Mouse (Mus musculus): ENCODE results near the gene Fxyd6. TPM values are rescaled to one million over a fixed set of nuclear protein-coding genes. Genes with fewer than 3 reads are reported as not detected.
A peak's percentile ranks its signal among the peaks of the same experiment; 100 is the strongest.

The Fxyd6 gene
- total RNA-seq, 2 experiments from 2014 or later = 81.6 to 83.4 TPM

DNA sequence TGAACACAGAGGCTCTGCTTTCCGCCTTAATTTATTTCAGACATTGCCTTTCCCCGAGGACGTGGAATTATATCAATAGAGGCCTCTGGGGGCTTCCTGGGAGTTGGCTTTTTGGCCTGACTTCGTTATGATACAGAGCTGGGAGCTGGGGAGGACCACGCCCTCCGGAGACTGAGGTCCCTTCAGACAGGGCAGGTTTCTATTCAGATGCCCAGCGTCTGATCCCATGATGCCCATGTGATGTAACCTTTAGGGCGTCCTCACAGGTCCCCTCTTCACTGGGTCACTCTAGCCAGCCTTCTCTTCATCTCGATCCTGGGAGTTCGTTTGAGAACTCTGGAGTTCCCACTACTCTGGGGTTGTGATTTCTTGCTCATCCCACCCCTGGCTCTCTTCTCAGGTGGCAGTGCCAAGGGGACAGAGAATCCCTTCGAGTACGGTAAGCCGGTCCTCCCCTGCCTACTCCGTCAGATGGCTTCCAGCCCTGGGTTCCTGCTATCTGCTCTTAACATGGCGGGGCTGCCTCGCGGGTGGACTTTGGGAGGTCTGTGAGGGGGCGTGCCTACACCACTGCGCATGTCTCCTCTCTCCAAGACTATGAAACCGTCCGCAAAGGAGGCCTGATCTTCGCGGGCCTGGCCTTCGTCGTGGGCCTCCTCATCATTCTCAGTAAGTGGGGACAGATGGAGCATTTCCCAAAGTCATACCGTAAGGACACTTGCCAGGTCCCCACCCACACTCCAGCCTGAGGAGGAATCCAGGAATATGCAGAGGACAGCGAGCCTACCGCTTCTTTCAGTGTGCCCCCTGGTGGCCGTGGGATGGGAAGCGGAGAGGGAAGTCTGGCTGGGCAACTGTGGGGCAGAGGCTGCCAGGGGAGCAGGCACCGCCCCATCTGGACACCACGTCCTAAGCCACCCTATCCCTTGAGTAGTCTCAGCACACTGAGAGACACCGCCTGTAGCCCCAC, 38.0 kb downstream of the Fxyd6 start:
- peak; percentile 72 to 85 for DNase-seq (ENCODE audit: low spot score in 2 of 2)
- Histone ChIP-seq H3K4me3 (peak overlapping the region; percentile 49), H3K27ac (peak overlapping the region; percentile 66)
- TF ChIP-seq CTCF (conservative IDR thresholded peaks at IDR 0.05) = peak; percentile 94

GRCm38 (mm10) chr9:45410193-45410592, 40.2 kb downstream of the Fxyd6 start:
- TF ChIP-seq CTCF (conservative IDR thresholded peaks at IDR 0.05) = no peak
- DNase-seq (ENCODE audit: low spot score in 2 of 2) = no peak
- H3K27ac ChIP-seq = no peak overlapping the region
- H3K4me3 ChIP-seq = no peak overlapping the region

DNA sequence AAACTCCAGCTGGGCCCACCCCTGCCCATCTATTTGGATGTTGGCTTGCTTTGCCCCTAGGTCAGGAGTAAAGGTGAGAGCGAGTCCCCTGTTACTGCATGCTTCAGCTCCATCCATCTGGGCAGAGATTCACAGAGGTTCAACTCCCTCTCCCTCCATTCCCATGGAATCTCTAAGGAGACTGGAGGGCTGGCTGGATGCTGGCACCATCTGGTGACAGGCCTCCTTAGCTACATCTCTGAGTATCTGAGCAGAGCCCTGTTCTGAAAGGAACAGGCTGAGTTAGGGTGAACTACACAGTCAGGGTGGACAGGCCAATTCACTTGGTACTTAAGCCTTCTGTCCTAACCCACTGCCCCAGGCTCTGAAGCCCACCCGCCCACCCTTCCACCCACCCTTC, 40.6 kb downstream of the Fxyd6 start:
- no peak for DNase-seq (ENCODE audit: low spot score in 2 of 2)
- Histone ChIP-seq H3K4me3 (no peak overlapping the region), H3K27ac (no peak overlapping the region)
- TF ChIP-seq CTCF (conservative IDR thresholded peaks at IDR 0.05) = peak; percentile 38

GRCm38 (mm10) chr9:45411111-45411510, 41.1 kb downstream of the Fxyd6 start:
- no peak for DNase-seq (ENCODE audit: low spot score in 2 of 2)
- no peak for TF ChIP-seq CTCF (conservative IDR thresholded peaks at IDR 0.05)
- Histone ChIP-seq H3K4me3 (no peak overlapping the region), H3K27ac (no peak overlapping the region)

- no peak overlapping the region for H3K27ac ChIP-seq
- peak; percentile 71 for TF ChIP-seq CTCF (conservative IDR thresholded peaks at IDR 0.05)
- peak overlapping the region; percentile 9; the same call in 1 of the 2 replicates for H3K4me3 ChIP-seq
- DNase-seq (ENCODE audit: low spot score in 2 of 2) = no peak
Observed at GRCm38 (mm10) chr9:45411803-45412202, 41.8 kb downstream of the Fxyd6 start.

DNA sequence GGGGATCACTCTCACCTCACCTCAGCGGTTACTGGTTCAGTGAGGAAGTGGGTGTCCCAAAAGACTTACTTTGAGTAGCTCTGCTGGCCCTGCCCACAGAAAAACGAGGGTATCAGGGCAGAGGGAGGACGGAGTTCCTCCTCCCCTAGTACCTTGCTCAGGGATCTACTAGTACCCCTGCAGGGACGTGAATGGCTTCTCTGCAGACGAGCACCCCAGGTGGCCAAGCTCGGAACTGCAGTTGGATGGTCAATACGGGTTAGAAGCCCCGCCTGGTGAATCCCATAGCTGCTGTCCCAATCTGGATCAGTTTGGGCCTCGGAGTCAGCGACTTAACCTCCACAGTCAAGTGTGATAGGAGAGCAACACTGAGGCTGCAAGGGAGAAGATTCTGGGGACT, 42.3 kb downstream of the Fxyd6 start:
- H3K27ac ChIP-seq = no peak overlapping the region
- TF ChIP-seq CTCF (conservative IDR thresholded peaks at IDR 0.05) = peak; percentile 83
- DNase-seq (ENCODE audit: low spot score in 2 of 2) = peak; percentile 82 to 96
- peak overlapping the region; percentile 9; the same call in 1 of the 2 replicates for H3K4me3 ChIP-seq

GRCm38 (mm10) chr9:45412700-45413477, 42.9 kb downstream of the Fxyd6 start:
- no peak overlapping the region for H3K27ac ChIP-seq
- no peak for TF ChIP-seq CTCF (conservative IDR thresholded peaks at IDR 0.05)
- no peak overlapping the region for H3K4me3 ChIP-seq
- no peak for DNase-seq (ENCODE audit: low spot score in 2 of 2)

DNA sequence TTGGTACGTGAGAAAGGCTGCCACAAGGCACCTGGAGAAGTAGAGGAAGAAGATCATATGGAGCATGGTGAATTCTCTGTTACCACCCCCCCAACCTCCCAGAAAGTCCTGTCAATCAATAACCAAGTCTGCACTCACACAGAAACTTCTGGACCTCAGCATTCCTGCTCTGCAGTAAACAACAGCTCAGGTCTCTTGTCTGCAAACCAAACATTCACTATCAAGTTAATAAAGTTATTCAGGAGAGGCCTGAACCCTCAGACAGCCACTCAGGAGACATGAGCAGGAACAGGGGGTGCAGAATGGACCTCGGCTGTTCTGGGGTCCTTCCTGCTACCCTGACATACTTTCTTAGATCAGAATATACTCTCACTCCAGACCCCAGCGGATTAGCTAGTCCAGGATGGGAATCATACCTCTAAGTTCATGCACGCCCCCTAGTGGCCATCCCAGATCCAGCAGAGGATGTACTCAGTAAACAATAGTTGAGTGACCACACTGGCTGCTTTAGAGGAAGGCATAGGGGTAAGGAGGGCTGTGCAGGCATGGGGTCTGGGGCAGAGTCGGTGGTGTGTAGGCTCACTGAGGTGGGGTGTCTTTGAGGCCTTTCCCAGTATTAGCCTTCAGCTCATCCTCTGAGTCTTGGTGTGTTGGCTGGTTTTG, 43.6 kb downstream of the Fxyd6 start:
- DNase-seq (ENCODE audit: low spot score in 2 of 2) = no peak
- no peak overlapping the region for H3K4me3 ChIP-seq
- TF ChIP-seq CTCF (conservative IDR thresholded peaks at IDR 0.05) = peak; percentile 82
- H3K27ac ChIP-seq = no peak overlapping the region

DNA sequence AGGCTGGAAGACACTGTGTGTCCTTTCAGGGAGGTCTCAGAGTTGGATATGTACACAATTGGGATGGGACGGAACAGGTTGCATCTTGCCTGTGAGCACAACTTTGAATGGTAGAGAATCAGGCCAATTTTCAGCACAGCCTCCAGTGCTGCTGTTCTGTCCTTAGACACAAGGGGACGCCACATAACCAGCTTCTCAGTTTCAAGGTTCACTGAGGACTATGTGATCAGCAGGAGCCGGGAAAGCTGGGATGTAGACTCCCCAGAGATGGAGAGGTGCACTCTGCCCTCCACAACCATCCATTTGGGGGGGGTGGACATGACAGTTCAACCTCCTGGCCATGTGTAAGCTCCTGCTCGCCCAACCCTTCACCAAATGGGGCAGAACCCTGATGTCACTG, 45.9 kb downstream of the Fxyd6 start:
- Histone ChIP-seq H3K27ac (no peak overlapping the region), H3K4me3 (no peak overlapping the region)
- peak; percentile 98 for TF ChIP-seq CTCF (conservative IDR thresholded peaks at IDR 0.05)
- DNase-seq (ENCODE audit: low spot score in 2 of 2) = peak; percentile 79 to 86

GRCm38 (mm10) chr9:45417245-45417644, 47.3 kb downstream of the Fxyd6 start:
- peak overlapping the region; percentile 28; the same call in 1 of the 2 replicates for H3K27ac ChIP-seq
- peak in 1 of 2 experiments; percentile 63 for DNase-seq (ENCODE audit: low spot score in 2 of 2)
- H3K4me3 ChIP-seq = peak overlapping the region; percentile 23; the same call in 1 of the 2 replicates
- peak; percentile 88 for TF ChIP-seq CTCF (conservative IDR thresholded peaks at IDR 0.05)

DNA sequence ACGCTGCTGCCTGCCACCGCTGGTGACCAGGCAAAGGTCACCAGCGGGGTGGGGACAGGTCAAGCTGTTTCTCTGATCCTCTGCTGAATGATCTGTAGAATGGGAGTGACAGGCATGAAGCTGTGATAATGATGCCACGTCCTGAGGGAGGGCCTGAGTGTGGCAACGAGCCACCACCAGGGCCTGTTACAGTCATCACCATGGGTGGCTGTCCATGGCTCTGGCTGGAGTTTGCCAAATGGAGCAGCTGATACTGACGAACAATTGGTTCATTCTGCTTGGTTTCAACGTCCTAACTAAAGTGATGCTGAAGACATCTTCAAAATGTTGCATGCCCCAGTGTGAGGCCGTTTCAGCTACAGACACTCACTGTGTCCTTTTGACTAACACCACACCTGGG, 48.3 kb downstream of the Fxyd6 start:
- Histone ChIP-seq H3K4me3 (no peak overlapping the region), H3K27ac (peak overlapping the region; percentile 48; the same call in 1 of the 2 replicates)
- no peak for DNase-seq (ENCODE audit: low spot score in 2 of 2)
- TF ChIP-seq CTCF (conservative IDR thresholded peaks at IDR 0.05) = peak; percentile 27

DNA sequence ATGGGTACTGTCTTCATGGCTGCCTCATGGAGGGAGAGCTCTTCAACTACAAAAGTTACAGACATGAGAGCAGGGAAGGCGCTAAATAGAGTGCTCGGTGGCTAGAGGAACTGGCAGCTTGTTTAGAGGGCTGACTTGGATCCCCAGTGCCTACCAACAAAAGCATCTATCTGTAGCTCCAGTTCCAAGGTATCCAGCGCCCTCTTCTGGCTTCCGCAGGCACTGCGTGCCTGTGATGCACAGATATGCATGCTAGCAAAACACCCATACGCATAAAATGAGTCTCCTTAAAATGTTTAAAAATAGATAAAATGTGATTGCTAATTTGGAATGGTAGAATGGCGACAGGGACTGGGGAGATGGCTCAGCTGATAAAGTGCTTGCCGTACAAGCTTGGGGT, 51.2 kb downstream of the Fxyd6 start:
- no peak overlapping the region for H3K27ac ChIP-seq
- DNase-seq (ENCODE audit: low spot score in 2 of 2) = no peak
- peak; percentile 75 for TF ChIP-seq CTCF (conservative IDR thresholded peaks at IDR 0.05)
- no peak overlapping the region for H3K4me3 ChIP-seq

All from layer of hippocampus, adult 2 months (tissue).